Mouse (Mus musculus): ENCODE results near the gene Lonp2. TPM values are rescaled to one million over a fixed set of nuclear protein-coding genes. Genes with fewer than 3 reads are reported as not detected.

The Lonp2 gene
- polyA plus RNA-seq, 1 experiment, result 31.4 TPM

DNA sequence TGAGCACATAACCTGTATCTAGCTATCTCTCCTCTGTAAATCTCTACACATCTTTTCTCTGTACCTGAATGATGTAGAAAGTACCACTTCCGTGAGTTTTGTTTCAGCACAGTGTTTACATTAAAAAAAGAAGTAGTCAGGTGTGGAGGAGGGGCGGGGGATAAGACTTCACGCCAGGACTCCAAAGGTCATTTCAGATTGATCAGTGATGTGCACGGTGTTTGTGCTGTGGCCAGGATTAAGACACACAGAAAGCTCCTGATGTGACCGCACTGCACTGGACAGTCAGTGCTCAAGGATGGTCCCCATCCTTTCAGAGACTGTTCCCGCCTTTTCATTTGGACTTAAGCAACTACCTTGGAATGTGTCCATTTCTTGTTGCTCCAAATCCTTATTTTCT, 136.9 kb downstream of the Lonp2 start:
- H3K27me3 ChIP-seq (ENCODE audit: control insufficient read depth, insufficient read depth, insufficient read length), result no peaks in the 10 kb centered on the region
- TF ChIP-seq E2F4 (IDR thresholded peaks at IDR 0.05; ENCODE audit: insufficient read depth) (no peak), POLR2A (IDR thresholded peaks at IDR 0.05; ENCODE audit: insufficient read length, low read depth) (no peak), POLR2AphosphoS2 (IDR thresholded peaks at IDR 0.05; ENCODE audit: insufficient read length, low read depth) (no peak), TCF12 (IDR thresholded peaks at IDR 0.05; ENCODE audit: insufficient read depth, poor library complexity, severe bottlenecking) (no peak), REST (IDR thresholded peaks at IDR 0.05; ENCODE audit: insufficient read depth, insufficient read length) (no peak), SRF (IDR thresholded peaks at IDR 0.05; ENCODE audit: control insufficient read depth, insufficient read length, low read depth) (no peak), MAX (IDR thresholded peaks at IDR 0.05; ENCODE audit: low read depth) (no peak), MYOG (IDR thresholded peaks at IDR 0.05; ENCODE audit: control insufficient read depth in 1 of 3, insufficient read depth in 1 of 3, insufficient read length in 2 of 3, low read depth in 2 of 3) (no peak), TCF3 (IDR thresholded peaks at IDR 0.05; ENCODE audit: insufficient read length, low read depth) (no peak), USF1 (IDR thresholded peaks at IDR 0.05; ENCODE audit: low read depth) (no peak), CEBPB (IDR thresholded peaks at IDR 0.05; ENCODE audit: insufficient read depth, poor library complexity, severe bottlenecking) (no peak), MYOD1 (IDR thresholded peaks at IDR 0.05; ENCODE audit: control insufficient read depth in 1 of 3, insufficient read length in 2 of 3, low read depth in 2 of 3) (no peak)
- H3K4me2 ChIP-seq (ENCODE audit: low read depth), result no peak overlapping the region
- no peak overlapping the region for H3K4me3 ChIP-seq
- no peaks in the 10 kb centered on the region for H3K79me2 ChIP-seq (ENCODE audit: control insufficient read depth, insufficient read depth)
- H3ac ChIP-seq (ENCODE audit: control insufficient read depth, insufficient read length), result no peak overlapping the region
- H3K36me3 ChIP-seq (ENCODE audit: control insufficient read depth, insufficient read depth), result no peaks in the 10 kb centered on the region

GRCm38 (mm10) chr8:86762806-86763205, 139.0 kb downstream of the Lonp2 start:
- Histone ChIP-seq H3K27me3 (ENCODE audit: control insufficient read depth, insufficient read depth, insufficient read length) (no peaks in the 10 kb centered on the region), H3K79me2 (ENCODE audit: control insufficient read depth, insufficient read depth) (no peaks in the 10 kb centered on the region), H3K4me3 (no peak overlapping the region), H3K36me3 (ENCODE audit: control insufficient read depth, insufficient read depth) (no peaks in the 10 kb centered on the region), H3ac (ENCODE audit: control insufficient read depth, insufficient read length) (no peak overlapping the region), H3K4me2 (ENCODE audit: low read depth) (no peak overlapping the region)
- TF ChIP-seq POLR2A (IDR thresholded peaks at IDR 0.05; ENCODE audit: insufficient read length, low read depth), result no peak

- Histone ChIP-seq H3K36me3 (ENCODE audit: control insufficient read depth, insufficient read depth) (no peaks in the 10 kb centered on the region), H3K4me3 (no peak overlapping the region), H3K27me3 (ENCODE audit: control insufficient read depth, insufficient read depth, insufficient read length) (no peaks in the 10 kb centered on the region), H3K4me2 (ENCODE audit: low read depth) (no peak overlapping the region), H3K79me2 (ENCODE audit: control insufficient read depth, insufficient read depth) (no peaks in the 10 kb centered on the region), H3ac (ENCODE audit: control insufficient read depth, insufficient read length) (no peak overlapping the region)
- TF ChIP-seq MYOD1 (IDR thresholded peaks at IDR 0.05; ENCODE audit: control insufficient read depth in 1 of 3, insufficient read length in 2 of 3, low read depth in 2 of 3) (no peak), E2F4 (IDR thresholded peaks at IDR 0.05; ENCODE audit: insufficient read depth) (no peak), SRF (IDR thresholded peaks at IDR 0.05; ENCODE audit: control insufficient read depth, insufficient read length, low read depth) (no peak), MAX (IDR thresholded peaks at IDR 0.05; ENCODE audit: low read depth) (no peak), TCF3 (IDR thresholded peaks at IDR 0.05; ENCODE audit: insufficient read length, low read depth) (no peak), MYOG (IDR thresholded peaks at IDR 0.05; ENCODE audit: control insufficient read depth in 1 of 3, insufficient read depth in 1 of 3, insufficient read length in 2 of 3, low read depth in 2 of 3) (no peak), REST (IDR thresholded peaks at IDR 0.05; ENCODE audit: insufficient read depth, insufficient read length) (no peak), CEBPB (IDR thresholded peaks at IDR 0.05; ENCODE audit: insufficient read depth, poor library complexity, severe bottlenecking) (no peak), POLR2A (IDR thresholded peaks at IDR 0.05; ENCODE audit: insufficient read length, low read depth) (no peak), USF1 (IDR thresholded peaks at IDR 0.05; ENCODE audit: low read depth) (no peak), POLR2AphosphoS2 (IDR thresholded peaks at IDR 0.05; ENCODE audit: insufficient read length, low read depth) (no peak), TCF12 (IDR thresholded peaks at IDR 0.05; ENCODE audit: insufficient read depth, poor library complexity, severe bottlenecking) (no peak)
Observed at GRCm38 (mm10) chr8:86765155-86765554, 141.3 kb downstream of the Lonp2 start.

DNA sequence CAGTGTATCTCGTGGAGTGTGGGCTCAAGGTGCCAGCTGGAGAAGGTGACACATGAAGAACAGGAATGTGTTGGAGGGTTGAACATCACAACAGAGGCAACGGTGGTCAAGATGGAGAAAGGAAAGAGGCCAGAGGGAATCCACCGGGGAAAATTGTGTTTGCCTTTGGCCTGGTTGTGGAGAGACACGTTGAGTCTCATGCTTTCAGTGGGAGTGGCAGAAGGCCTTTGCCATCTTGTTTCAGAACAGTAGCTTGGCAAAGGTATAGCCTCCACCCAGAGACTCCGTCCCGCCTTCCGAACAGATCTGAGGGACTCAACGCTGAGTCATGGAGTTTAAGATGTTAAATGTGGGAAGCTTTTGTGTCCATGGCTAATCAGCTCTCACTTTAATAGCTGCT, 141.8 kb downstream of the Lonp2 start:
- Histone ChIP-seq H3K36me3 (ENCODE audit: control insufficient read depth, insufficient read depth) (no peaks in the 10 kb centered on the region), H3K79me2 (ENCODE audit: control insufficient read depth, insufficient read depth) (no peaks in the 10 kb centered on the region), H3K4me3 (no peak overlapping the region), H3K4me2 (ENCODE audit: low read depth) (no peak overlapping the region), H3ac (ENCODE audit: control insufficient read depth, insufficient read length) (no peak overlapping the region), H3K27me3 (ENCODE audit: control insufficient read depth, insufficient read depth, insufficient read length) (no peaks in the 10 kb centered on the region)
- TF ChIP-seq TCF3 (IDR thresholded peaks at IDR 0.05; ENCODE audit: insufficient read length, low read depth) (no peak), TCF12 (IDR thresholded peaks at IDR 0.05; ENCODE audit: insufficient read depth, poor library complexity, severe bottlenecking) (no peak), E2F4 (IDR thresholded peaks at IDR 0.05; ENCODE audit: insufficient read depth) (no peak), MYOD1 (IDR thresholded peaks at IDR 0.05; ENCODE audit: control insufficient read depth in 1 of 3, insufficient read length in 2 of 3, low read depth in 2 of 3) (no peak), CEBPB (IDR thresholded peaks at IDR 0.05; ENCODE audit: insufficient read depth, poor library complexity, severe bottlenecking) (no peak), REST (IDR thresholded peaks at IDR 0.05; ENCODE audit: insufficient read depth, insufficient read length) (no peak), SRF (IDR thresholded peaks at IDR 0.05; ENCODE audit: control insufficient read depth, insufficient read length, low read depth) (no peak)

DNA sequence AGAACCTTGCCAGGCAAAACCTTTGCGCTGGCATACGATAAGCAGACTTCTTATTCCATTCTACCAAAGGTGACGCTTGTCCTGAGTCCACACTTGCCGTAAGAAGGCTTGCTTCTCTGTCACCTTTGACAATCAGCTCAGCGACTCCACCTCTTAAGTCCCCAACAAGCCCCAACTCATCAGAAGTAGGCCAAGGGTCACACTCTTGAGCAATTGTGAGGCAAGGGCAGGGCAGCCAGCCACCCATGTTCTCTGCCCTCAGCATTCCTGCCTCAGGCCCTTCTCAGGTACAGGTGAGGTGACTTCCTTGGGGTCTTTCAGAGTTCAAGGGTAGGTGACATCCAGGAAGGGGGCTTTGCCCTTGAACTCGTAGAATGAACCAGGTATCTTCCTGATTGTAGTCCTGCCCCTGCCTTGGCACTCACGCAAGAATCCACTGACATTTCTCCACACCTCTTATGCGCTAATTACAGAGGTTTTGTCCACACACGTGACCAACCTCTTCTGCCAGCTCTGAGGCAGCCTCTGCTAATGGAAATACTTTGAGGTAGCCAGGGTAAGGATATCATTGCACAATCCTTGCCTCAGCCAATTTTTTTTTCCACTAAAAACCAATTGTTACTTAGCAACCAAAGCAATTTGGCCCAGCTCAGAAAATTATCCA, 142.8 kb downstream of the Lonp2 start:
- TF ChIP-seq TCF3 (IDR thresholded peaks at IDR 0.05; ENCODE audit: insufficient read length, low read depth) (no peak), MYOD1 (IDR thresholded peaks at IDR 0.05; ENCODE audit: control insufficient read depth in 1 of 3, insufficient read length in 2 of 3, low read depth in 2 of 3) (no peak), MYOG (IDR thresholded peaks at IDR 0.05; ENCODE audit: control insufficient read depth in 1 of 3, insufficient read depth in 1 of 3, insufficient read length in 2 of 3, low read depth in 2 of 3) (no peak), CEBPB (IDR thresholded peaks at IDR 0.05; ENCODE audit: insufficient read depth, poor library complexity, severe bottlenecking) (no peak), POLR2AphosphoS2 (IDR thresholded peaks at IDR 0.05; ENCODE audit: insufficient read length, low read depth) (no peak), USF1 (IDR thresholded peaks at IDR 0.05; ENCODE audit: low read depth) (no peak), TCF12 (IDR thresholded peaks at IDR 0.05; ENCODE audit: insufficient read depth, poor library complexity, severe bottlenecking) (no peak), SRF (IDR thresholded peaks at IDR 0.05; ENCODE audit: control insufficient read depth, insufficient read length, low read depth) (no peak), POLR2A (IDR thresholded peaks at IDR 0.05; ENCODE audit: insufficient read length, low read depth) (no peak)
- Histone ChIP-seq H3K36me3 (ENCODE audit: control insufficient read depth, insufficient read depth) (no peaks in the 10 kb centered on the region), H3K79me2 (ENCODE audit: control insufficient read depth, insufficient read depth) (no peaks in the 10 kb centered on the region), H3K27me3 (ENCODE audit: control insufficient read depth, insufficient read depth, insufficient read length) (no peaks in the 10 kb centered on the region), H3K4me3 (no peak overlapping the region), H3ac (ENCODE audit: control insufficient read depth, insufficient read length) (no peak overlapping the region), H3K4me2 (ENCODE audit: low read depth) (no peak overlapping the region)
